In genomic region chr3:115713417-115714048, GRCm38 (mm10) we compare ENCODE assay signal across 8 mouse cellular contexts. TPM values are rescaled to one million over a fixed set of nuclear protein-coding genes. Genes with fewer than 3 reads are reported as not detected.
A peak's percentile ranks its signal among the peaks of the same experiment; 100 is the strongest.
DNase-seq lines count a peak whose midpoint lies in the region; ATAC-seq lines count a peak whose summit lies in the region.

No protein-coding gene starts in this region.

- WGBS in kidney, embryonic 15.5 days, result 18% methylated on average over 22 of the region's 22 CpGs
- WGBS in forebrain, embryonic 13.5 days, result 2% methylated on average over 22 of the region's 22 CpGs
- WGBS in intestine, embryonic 16.5 days, result 27% methylated on average over 22 of the region's 22 CpGs
- WGBS in midbrain, embryonic 13.5 days, result 12% methylated on average over 22 of the region's 22 CpGs

- H3K9ac ChIP-seq in kidney, embryonic 15.5 days, result no peak overlapping the region
- peak overlapping the region; percentile 76 for H3K9ac ChIP-seq in forebrain, embryonic 13.5 days
- H3K9ac ChIP-seq in intestine, embryonic 16.5 days (ENCODE audit: low read depth, low read length), result peak overlapping the region; percentile 65
- H3K9ac ChIP-seq in midbrain, embryonic 13.5 days (replicated peaks), result peak overlapping the region; percentile 59

- peak overlapping the region; percentile 73 for H3K27ac ChIP-seq in kidney, embryonic 15.5 days
- H3K27ac ChIP-seq in forebrain, embryonic 13.5 days, result peak overlapping the region; percentile 44; the same call in 1 of the 2 replicates
- 0 out of 2 replicates have a peak overlapping the region, but pooled peaks have one; percentile 33 for H3K27ac ChIP-seq in intestine, embryonic 16.5 days (ENCODE audit: low read length)
- H3K27ac ChIP-seq in midbrain, embryonic 13.5 days, result no peak overlapping the region

- DNase-seq in kidney, adult 11 months, result no peak
- no peak for DNase-seq in frontal cortex, postnatal 14 days (ENCODE audit: low spot score in 2 of 2)
- no peak for DNase-seq in gastrocnemius, adult 18-20 months (ENCODE audit: low spot score)
- no peak for DNase-seq in right cerebral cortex, postnatal 14 days

- H3K27me3 ChIP-seq in kidney, embryonic 15.5 days, result 0 out of 2 replicates have a peak, but pooled peaks cover 2% of the 10 kb centered on the region
- H3K27me3 ChIP-seq in forebrain, embryonic 13.5 days, result no peaks in the 10 kb centered on the region
- no peaks in the 10 kb centered on the region for H3K27me3 ChIP-seq in intestine, embryonic 16.5 days (replicated peaks; ENCODE audit: control insufficient read depth, insufficient read depth, low read length)
- peaks cover 6% of the 10 kb centered on the region; the same call in 1 of the 2 replicates for H3K27me3 ChIP-seq in midbrain, embryonic 13.5 days

- peak overlapping the region; percentile 72 for H3K4me2 ChIP-seq in kidney, embryonic 15.5 days
- peak overlapping the region; percentile 81 for H3K4me2 ChIP-seq in forebrain, embryonic 13.5 days
- peak overlapping the region; percentile 93 for H3K4me2 ChIP-seq in intestine, embryonic 16.5 days (ENCODE audit: low read depth, low read length)
- H3K4me2 ChIP-seq in midbrain, embryonic 13.5 days (replicated peaks), result peak overlapping the region; percentile 88

- no peak for ATAC-seq in kidney, embryonic 15.5 days (replicated peaks; ENCODE audit: low FRiP score)
- no peak for ATAC-seq in forebrain, embryonic 13.5 days
- ATAC-seq in intestine, embryonic 16.5 days, result no peak
- no peak for ATAC-seq in midbrain, embryonic 13.5 days

- peaks cover 11% of the 10 kb centered on the region for H3K4me1 ChIP-seq in kidney, embryonic 15.5 days
- peaks cover 43% of the 10 kb centered on the region for H3K4me1 ChIP-seq in forebrain, embryonic 13.5 days
- H3K4me1 ChIP-seq in intestine, embryonic 16.5 days (ENCODE audit: control insufficient read depth, insufficient read depth, low read length), result peaks cover 13% of the 10 kb centered on the region; the same call in 1 of the 2 replicates
- H3K4me1 ChIP-seq in midbrain, embryonic 13.5 days (replicated peaks), result peaks cover 27% of the 10 kb centered on the region

- H3K9me3 ChIP-seq in kidney, embryonic 15.5 days (replicated peaks), result no peaks in the 10 kb centered on the region
- H3K9me3 ChIP-seq in forebrain, embryonic 13.5 days (replicated peaks), result no peaks in the 10 kb centered on the region
- H3K9me3 ChIP-seq in intestine, embryonic 16.5 days (ENCODE audit: control insufficient read depth, low read length), result no peaks in the 10 kb centered on the region
- H3K9me3 ChIP-seq in midbrain, embryonic 13.5 days, result no peaks in the 10 kb centered on the region

- H3K36me3 ChIP-seq in kidney, embryonic 15.5 days, result no peaks in the 10 kb centered on the region
- peaks cover 25% of the 10 kb centered on the region for H3K36me3 ChIP-seq in forebrain, embryonic 13.5 days (ENCODE audit: poor library complexity, severe bottlenecking)
- no peaks in the 10 kb centered on the region for H3K36me3 ChIP-seq in intestine, embryonic 16.5 days (ENCODE audit: control insufficient read depth, insufficient read depth, low read length)
- H3K36me3 ChIP-seq in midbrain, embryonic 13.5 days, result 0 out of 2 replicates have a peak, but pooled peaks cover 6% of the 10 kb centered on the region

- peak overlapping the region; percentile 58 for H3K4me3 ChIP-seq in kidney, embryonic 15.5 days (replicated peaks)
- H3K4me3 ChIP-seq in forebrain, embryonic 13.5 days, result peak overlapping the region; percentile 58
- H3K4me3 ChIP-seq in intestine, embryonic 16.5 days (ENCODE audit: low read length), result peak overlapping the region; percentile 67
- peak overlapping the region; percentile 57 for H3K4me3 ChIP-seq in midbrain, embryonic 13.5 days (replicated peaks)

RNA-seq across cellular contexts. Expression of gene S1pr1, which starts 1.3 kb away (rescaled TPM):
- 18.4 and 21.1 TPM in 2 replicates for polyA plus RNA-seq in kidney, embryonic 15.5 days (2015; fragmentation: Nextera tagmentation; extraction: Ambion mirVana)
- polyA plus RNA-seq in forebrain, embryonic 13.5 days (2015; fragmentation: Nextera tagmentation; extraction: Ambion mirVana), result 28.0 and 29.7 TPM in 2 replicates
- polyA plus RNA-seq in intestine, embryonic 16.5 days (2015; fragmentation: Nextera tagmentation; extraction: Ambion mirVana), result 13.8 and 14.3 TPM in 2 replicates
- polyA plus RNA-seq in midbrain, embryonic 13.5 days (2015; fragmentation: Nextera tagmentation; extraction: Ambion mirVana), result 25.0 and 30.5 TPM in 2 replicates
- total RNA-seq in gastrocnemius, adult 18-20 months (2021), result 10 to 100 TPM; 17.9 to 24.8 TPM
